Mouse (Mus musculus) c-Kit-positive CD71-positive TER-119-negative erythroid progenitor cells, embryonic 14.5 days (primary cell): ENCODE data around the gene Gm42421.
A peak's percentile ranks its signal among the peaks of the same experiment; 100 is the strongest.

ENCODE experiments used
- DNase-seq: peaks from one replicate; pipeline ENCODE4 v3.0.0-alpha.2; 2013; ENCODE audit warnings: low read depth

Gene Gm42421

GRCm38 (mm10) chr5:143936156-143936555, 8.2 kb downstream of the Gm42421 start:
- no peak for DNase-seq

DNA sequence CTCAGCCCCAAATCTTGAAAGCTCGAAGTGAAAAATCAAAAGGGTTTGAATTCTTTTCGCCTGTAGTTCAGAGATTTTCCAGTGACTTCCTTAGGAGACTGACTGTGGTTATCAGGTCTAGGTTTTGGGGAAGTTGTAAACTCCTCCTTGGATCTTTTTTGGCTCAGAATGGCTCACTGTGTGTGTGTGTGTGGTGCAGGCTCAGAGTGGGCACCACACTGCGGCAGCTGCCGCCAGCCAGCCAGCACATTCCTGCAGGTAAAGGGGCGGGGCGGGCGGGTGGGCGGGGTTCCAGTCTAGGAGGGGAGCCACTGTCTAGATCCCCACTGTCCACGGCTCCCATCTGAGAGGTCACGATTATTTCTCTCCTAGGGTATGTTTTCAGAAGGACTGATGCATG, 13.6 kb downstream of the Gm42421 start:
- no peak for DNase-seq

DNA sequence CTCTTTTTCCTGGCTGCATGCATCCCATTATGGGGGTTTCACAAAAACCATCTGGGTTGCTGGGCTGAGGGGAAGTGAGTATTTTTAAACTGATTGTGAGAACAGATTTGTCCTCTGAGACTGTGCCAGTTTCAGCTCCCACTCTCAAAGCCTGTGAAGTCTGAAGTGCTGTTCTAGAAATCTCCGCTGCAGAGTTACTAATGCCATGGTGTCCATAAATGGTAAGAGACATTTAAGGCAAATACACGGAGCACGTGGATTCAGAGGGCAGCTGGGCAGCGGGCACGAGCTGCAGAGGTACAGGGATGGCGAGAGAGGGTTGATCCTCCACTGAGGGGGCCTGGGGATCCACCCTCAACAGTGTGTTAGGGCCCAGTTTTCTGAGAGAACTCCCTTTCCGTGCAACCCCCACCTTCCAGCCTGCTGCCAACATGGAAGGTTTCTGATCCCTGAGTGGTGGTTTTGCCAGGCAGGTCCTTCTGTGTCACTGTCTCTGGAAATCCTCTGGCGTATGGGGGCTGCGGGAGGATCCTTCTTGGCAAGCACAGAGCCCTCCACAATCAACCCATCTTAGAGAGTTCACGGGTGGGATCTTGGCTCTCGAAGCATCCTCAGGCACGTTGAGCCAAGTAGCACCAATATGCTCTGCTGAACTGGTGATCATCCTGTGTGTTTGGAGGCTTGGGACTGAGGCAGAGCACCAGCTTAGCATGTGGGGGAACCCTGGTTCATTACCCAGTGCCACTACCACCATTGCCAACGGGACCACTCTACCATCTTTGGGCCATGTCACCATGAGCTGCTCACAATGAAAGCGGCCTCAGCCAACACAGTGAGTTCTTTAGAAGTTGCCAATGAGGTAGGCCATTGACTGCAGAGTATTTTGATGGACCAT, 15.5 kb downstream of the Gm42421 start:
- no peak for DNase-seq

- no peak for DNase-seq
Observed at GRCm38 (mm10) chr5:143948361-143948760, 20.4 kb downstream of the Gm42421 start.

DNA sequence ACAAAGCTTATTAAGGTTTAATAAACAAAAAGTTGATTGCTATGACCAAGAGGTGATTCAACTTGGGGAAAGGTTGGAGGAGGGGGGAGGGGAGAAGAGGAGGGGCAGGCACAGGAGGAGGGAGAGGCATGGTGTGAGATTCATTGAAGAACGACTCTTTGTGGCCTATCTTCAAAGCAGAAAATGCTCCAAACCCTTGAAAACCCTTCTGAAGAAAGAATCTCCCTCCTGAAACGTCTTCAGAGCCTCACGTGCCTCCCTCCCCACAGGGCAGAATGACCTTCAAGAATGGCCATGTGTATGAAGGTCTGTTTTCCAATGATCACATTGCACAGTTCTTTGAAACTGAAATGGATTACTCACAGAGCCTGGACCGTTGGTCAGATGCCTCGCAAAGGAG, 22.0 kb downstream of the Gm42421 start:
- DNase-seq, result no peak

- no peak for DNase-seq
Observed at GRCm38 (mm10) chr5:143957101-143957500, 29.1 kb downstream of the Gm42421 start.

- no peak for DNase-seq
Observed at GRCm38 (mm10) chr5:143959551-143959950, 31.6 kb downstream of the Gm42421 start.

DNA sequence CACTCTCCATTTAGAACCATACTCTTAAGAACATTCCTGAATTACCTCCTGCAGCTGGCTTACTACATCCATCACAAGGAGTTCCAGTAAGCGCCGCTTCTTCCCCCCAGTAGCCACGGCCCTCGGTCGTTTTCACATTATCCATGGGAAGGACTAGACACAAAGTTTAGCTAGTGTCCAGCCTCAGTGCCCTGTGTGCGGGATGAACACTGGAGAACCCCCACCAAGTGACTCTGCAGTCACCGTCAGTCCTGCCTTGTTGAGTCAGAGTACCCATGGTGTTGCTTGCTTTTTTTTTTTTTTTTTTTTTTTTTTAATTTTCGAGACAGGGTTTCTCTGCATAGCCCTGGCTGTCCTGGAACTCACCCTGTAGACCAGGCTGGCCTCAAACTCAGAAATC, 33.2 kb downstream of the Gm42421 start:
- no peak for DNase-seq

- DNase-seq, result no peak
Observed at GRCm38 (mm10) chr5:143965586-143966345, 37.8 kb downstream of the Gm42421 start.

DNA sequence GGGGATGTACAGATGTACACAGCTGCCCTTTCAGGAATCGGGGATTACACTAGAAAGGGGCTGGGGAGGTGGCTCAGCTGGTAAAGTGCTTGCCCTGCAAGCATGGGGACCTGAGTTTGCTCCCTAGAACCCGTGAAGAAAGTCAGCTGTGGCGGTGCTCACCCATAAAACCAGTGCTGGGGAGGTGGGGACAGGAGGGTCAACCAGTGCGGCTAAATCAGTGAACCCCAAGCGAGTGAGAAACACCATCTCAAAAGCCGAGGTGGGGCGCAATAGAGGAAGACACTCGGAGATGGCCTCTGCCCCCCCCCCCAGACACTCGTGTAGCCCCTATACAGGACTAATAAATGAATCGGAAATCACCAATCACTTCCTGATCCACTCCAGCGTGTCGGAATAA, 38.7 kb downstream of the Gm42421 start:
- no peak for DNase-seq

DNA sequence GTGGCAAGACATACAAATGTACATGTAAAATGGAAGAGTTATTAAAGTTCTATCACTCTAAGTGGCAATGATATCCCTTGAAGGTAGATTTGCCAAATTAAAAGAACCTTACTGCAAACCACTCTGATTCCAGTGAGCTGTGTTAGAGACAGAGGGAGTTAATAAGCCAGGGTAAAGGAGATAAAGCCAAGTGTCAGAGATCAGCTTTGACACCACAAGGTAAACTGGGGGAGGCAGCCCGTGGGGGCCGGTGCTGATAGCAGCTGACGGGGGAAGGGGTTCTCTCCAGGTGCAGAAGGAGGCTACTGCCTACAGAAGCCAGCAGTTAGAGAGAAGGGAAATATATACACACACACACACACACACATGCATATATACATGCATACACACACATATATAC, 44.7 kb downstream of the Gm42421 start:
- DNase-seq, result no peak

DNA sequence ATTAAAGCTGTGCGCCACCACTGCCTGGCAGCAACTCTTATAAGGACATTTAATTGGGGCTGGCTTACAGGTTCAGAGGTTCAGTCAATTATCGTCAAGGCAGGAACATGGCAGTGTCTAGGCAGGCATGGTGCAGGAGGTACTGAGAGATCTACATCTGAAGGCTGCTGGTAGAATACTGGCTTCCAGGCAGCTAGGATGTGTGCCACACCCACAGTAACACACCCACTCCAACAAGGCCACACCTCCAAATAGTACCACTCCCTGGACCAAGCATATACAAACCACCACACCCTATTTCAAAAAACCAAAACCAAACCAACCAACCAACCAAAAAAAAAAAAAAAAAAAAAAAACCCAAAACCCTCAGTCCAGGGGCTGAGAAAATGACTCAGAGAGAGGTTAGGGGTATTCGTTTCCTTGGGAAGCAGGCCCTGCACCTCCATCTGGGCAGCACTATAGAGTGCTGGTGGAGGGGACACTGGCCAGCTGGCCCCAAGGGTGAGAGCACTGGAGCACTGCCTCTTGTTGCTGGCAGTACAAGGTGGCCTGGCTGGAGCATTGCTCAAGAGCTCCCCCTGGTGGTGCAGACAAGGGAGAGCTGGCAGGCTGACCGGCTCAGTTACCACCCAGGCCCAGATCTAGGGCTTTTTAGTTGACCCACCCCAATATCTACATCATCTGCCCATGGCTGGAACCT, 47.1 kb downstream of the Gm42421 start:
- peak; percentile 56 for DNase-seq

- no peak for DNase-seq
Observed at GRCm38 (mm10) chr5:143975631-143975933, 47.6 kb downstream of the Gm42421 start.

DNA sequence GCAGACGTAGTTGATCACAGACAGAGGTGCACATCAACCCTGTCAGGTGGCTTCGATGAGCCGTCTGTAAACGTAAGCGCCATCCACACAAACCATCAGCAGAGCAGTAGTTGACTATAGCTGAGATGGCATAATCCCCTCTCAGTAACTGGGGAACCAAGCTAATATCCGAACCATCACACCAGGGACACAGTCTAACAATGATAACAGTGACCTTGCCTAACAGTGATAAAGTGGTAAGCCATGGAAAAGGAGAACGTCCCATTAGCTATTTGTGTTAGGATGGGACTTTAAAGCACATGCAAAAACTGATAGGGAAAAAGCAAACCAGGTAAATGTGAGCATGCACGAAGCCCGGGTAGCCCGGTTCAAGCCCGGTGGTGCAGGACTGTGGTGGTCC, 48.3 kb downstream of the Gm42421 start:
- no peak for DNase-seq

DNA sequence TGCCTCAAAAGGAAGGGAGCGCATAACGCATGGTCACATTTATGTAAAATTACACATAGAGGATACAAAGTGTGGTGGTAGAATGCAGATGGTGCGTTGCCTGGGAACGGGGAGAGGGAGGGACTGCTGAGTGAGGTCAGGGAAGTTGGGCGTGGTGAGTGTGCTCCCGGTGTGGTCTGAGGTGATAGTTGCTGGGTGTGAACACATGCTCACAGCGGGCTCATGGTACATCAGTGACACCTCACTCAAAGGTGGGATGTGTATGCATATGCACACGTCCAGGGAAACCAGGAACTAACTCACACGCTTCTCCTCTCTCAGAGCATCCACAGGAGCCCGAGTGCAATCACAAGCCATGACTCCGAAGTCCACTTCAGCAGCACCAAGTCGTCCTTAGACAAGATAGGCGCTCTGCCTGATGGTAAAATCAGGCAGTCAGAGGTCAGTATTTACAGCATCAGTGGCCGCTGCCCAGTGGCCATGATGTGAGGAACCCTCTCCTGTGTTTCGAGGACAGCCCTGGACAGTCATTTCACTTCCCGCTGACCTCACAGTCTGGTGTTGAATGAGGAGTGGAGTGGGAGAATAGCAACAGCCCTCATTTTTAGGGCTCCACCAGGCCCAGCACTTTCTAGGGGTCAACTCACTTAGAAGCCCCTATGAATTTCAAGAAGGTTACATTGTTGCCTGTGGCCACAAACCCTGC, 48.9 kb downstream of the Gm42421 start:
- peak; percentile 51 for DNase-seq

DNA sequence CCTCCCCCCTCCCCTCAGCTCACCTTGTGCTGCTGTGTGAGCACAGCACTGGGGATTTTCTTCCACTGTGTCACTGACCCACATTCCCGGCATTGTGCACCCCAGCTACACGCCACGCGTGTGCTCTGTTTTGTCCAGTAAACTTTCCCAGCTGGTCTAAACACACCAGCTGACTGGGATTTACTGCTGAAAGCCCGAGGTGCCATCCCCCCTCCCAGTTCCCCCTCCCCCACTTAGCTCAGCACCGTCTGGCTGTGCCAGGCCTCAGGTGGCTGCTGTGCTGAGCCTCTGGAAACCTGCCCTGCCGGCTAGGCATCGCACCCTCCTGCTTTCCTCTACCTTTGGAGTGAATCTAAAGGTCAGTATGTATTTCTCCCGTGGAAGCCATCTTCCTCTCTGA, 52.9 kb downstream of the Gm42421 start:
- DNase-seq, result no peak

- no peak for DNase-seq
Observed at GRCm38 (mm10) chr5:143982361-143982760, 54.4 kb downstream of the Gm42421 start.

GRCm38 (mm10) chr5:143985381-143985780, 57.4 kb downstream of the Gm42421 start:
- DNase-seq, result no peak
